Mouse (Mus musculus) hindbrain, postnatal 0 days (tissue): ENCODE data around the gene Trim63. TPM values are rescaled to one million over a fixed set of nuclear protein-coding genes. Genes with fewer than 3 reads are reported as not detected.
A peak's percentile ranks its signal among the peaks of the same experiment; 100 is the strongest.

ENCODE experiments used
- ATAC-seq: fragments of 200-750 bp; cut with Nextera tagmentation; 2 replicates; pipeline ENCODE4 v1.8.0; 2017; ENCODE audit warnings: mild to moderate bottlenecking, moderate TSS enrichment, moderate library complexity
- DNase-seq: peaks from one replicate; pipeline ENCODE4 v3.0.0-alpha.2; 2015; ENCODE audit warnings: low spot score
- H3K27ac ChIP-seq: fragments of 300-500 bp; sonication (generic); 2 replicates; pipeline ENCODE4 v1.5.1; 2014; ENCODE audit warnings: mild to moderate bottlenecking
- H3K27me3 ChIP-seq: fragments of 300-500 bp; sonication (generic); 2 replicates; pipeline ENCODE4 v1.6.1; 2014; ENCODE audit warnings: low read length, mixed read lengths; ENCODE audit not compliant: insufficient read depth
- H3K36me3 ChIP-seq: fragments of 300-500 bp; sonication (generic); 2 replicates; pipeline ENCODE4 v1.6.1; 2014; ENCODE audit warnings: low read length, mixed read lengths; ENCODE audit not compliant: insufficient read depth
- H3K4me1 ChIP-seq: fragments of 300-500 bp; sonication (generic); 2 replicates; pipeline ENCODE4 v1.6.1; 2014; ENCODE audit warnings: antibody characterized with exemption, low read length, mixed read lengths; ENCODE audit not compliant: insufficient read depth
- H3K4me2 ChIP-seq: fragments of 300-500 bp; sonication (generic); 2 replicates; pipeline ENCODE4 v1.6.1; 2014; ENCODE audit warnings: low read depth, mild to moderate bottlenecking, low read length, moderate library complexity, mixed read lengths
- H3K4me3 ChIP-seq: fragments of 300-500 bp; sonication (generic); 2 replicates; pipeline ENCODE4 v1.5.1; 2014; ENCODE audit warnings: low read length
- H3K9ac ChIP-seq: fragments of 300-500 bp; sonication (generic); replicated peaks from 2 replicates; pipeline ENCODE4 v1.6.1; 2014; ENCODE audit warnings: mild to moderate bottlenecking, low read length, moderate library complexity, mixed read lengths
- H3K9me3 ChIP-seq: fragments of 300-500 bp; sonication (generic); 2 replicates; pipeline ENCODE4 v1.6.1; 2016; ENCODE audit warnings: low read length, mixed read lengths
- CTCF ChIP-seq: IDR thresholded peaks from 2 replicates; pipeline ENCODE4 v1.5.1; 2016; ENCODE audit warnings: antibody characterized with exemption, control low read depth, low read depth
- WGBS: fragments of 180-500 bp; shearing (Covaris S2); extraction: QIAGEN DNeasy Blood & Tissue Kit; methylation state at CpG from one replicate; pipeline ENCODE4 v1.1.7; 2014; 5-methylcytosine and 5-hydroxymethylcytosine counted together
- polyA plus RNA-seq: library from polyadenylated mRNA; unstranded; fragments of >200 nt; fragmentation: Nextera tagmentation; extraction: Ambion mirVana; gene quantifications from 2 replicates; pipeline ENCODE4 v1.2.1, GENCODE M21; 2015
- total RNA-seq: library from RNA; depleted of rRNA; stranded (reverse); fragments of >200 nt; gene quantifications from 2 replicates; pipeline ENCODE4 v1.2.3, GENCODE M21; 2014

Trim63 gene
- total and polyA plus RNA-seq, 2 experiments from 2014 or later: 1.1 to 1.5 TPM

GRCm38 (mm10) chr4:134316390-134316789 lies 1.5 kb downstream of the Trim63 start:
- Histone ChIP-seq H3K4me2 (no peak overlapping the region), H3K9me3 (no peaks in the 10 kb centered on the region), H3K4me3 (no peak overlapping the region), H3K27me3 (no peaks in the 10 kb centered on the region), H3K36me3 (no peaks in the 10 kb centered on the region), H3K4me1 (no peaks in the 10 kb centered on the region), H3K9ac (no peak overlapping the region), H3K27ac (no peak overlapping the region)
- ATAC-seq (no peak), DNase-seq (no peak)
- TF ChIP-seq CTCF: no peak
- 54% methylated on average over 16 of the region's 16 CpGs for WGBS

GRCm38 (mm10) chr4:134319074-134319473 lies 4.2 kb downstream of the Trim63 start:
- Histone ChIP-seq H3K27ac (no peak overlapping the region), H3K4me3 (no peak overlapping the region), H3K27me3 (no peaks in the 10 kb centered on the region), H3K9me3 (no peaks in the 10 kb centered on the region), H3K4me1 (no peaks in the 10 kb centered on the region), H3K9ac (no peak overlapping the region), H3K36me3 (no peaks in the 10 kb centered on the region), H3K4me2 (no peak overlapping the region)
- WGBS: 90% methylated on average over 5 of the region's 5 CpGs
- ATAC-seq (no peak), DNase-seq (no peak)
- TF ChIP-seq CTCF: no peak

- WGBS: 81% methylated on average over 5 of the region's 5 CpGs
- no peak for TF ChIP-seq CTCF
- no peak overlapping the region for H3K4me3 ChIP-seq
- no peaks in the 10 kb centered on the region for H3K27me3 ChIP-seq
- H3K4me2 ChIP-seq: no peak overlapping the region
- DNase-seq (no peak), ATAC-seq (no peak)
- H3K9ac ChIP-seq: no peak overlapping the region
- H3K9me3 ChIP-seq: no peaks in the 10 kb centered on the region
- H3K4me1 ChIP-seq: no peaks in the 10 kb centered on the region
- H3K27ac ChIP-seq: no peak overlapping the region
- H3K36me3 ChIP-seq: no peaks in the 10 kb centered on the region
Observed at GRCm38 (mm10) chr4:134319674-134320073, 4.8 kb downstream of the Trim63 start.

GRCm38 (mm10) chr4:134321524-134321923 lies 6.6 kb downstream of the Trim63 start:
- Histone ChIP-seq H3K9ac (no peak overlapping the region), H3K4me3 (no peak overlapping the region), H3K9me3 (no peaks in the 10 kb centered on the region), H3K4me2 (no peak overlapping the region), H3K36me3 (no peaks in the 10 kb centered on the region), H3K27me3 (no peaks in the 10 kb centered on the region), H3K4me1 (no peaks in the 10 kb centered on the region), H3K27ac (no peak overlapping the region)
- 70% methylated on average over 3 of the region's 3 CpGs for WGBS
- TF ChIP-seq CTCF: peak; percentile 44
- DNase-seq (no peak), ATAC-seq (no peak)

GRCm38 (mm10) chr4:134324655-134325054 lies 9.7 kb downstream of the Trim63 start:
- H3K9ac ChIP-seq: no peak overlapping the region
- no peaks in the 10 kb centered on the region for H3K27me3 ChIP-seq
- DNase-seq (no peak), ATAC-seq (no peak)
- no peak overlapping the region for H3K27ac ChIP-seq
- no peak overlapping the region for H3K4me3 ChIP-seq
- no peaks in the 10 kb centered on the region for H3K4me1 ChIP-seq
- H3K4me2 ChIP-seq: no peak overlapping the region
- whole genome bisulfite sequencing: 53% methylated on average over 5 of the region's 5 CpGs
- no peaks in the 10 kb centered on the region for H3K36me3 ChIP-seq
- TF ChIP-seq CTCF: no peak
- H3K9me3 ChIP-seq: no peaks in the 10 kb centered on the region

GRCm38 (mm10) chr4:134326859-134327530 lies 12.1 kb downstream of the Trim63 start:
- no peaks in the 10 kb centered on the region for H3K36me3 ChIP-seq
- no peak overlapping the region for H3K4me3 ChIP-seq
- no peak for ATAC-seq
- no peak overlapping the region for H3K27ac ChIP-seq
- no peak for DNase-seq
- no peaks in the 10 kb centered on the region for H3K9me3 ChIP-seq
- no peak overlapping the region for H3K9ac ChIP-seq
- H3K4me1 ChIP-seq: no peaks in the 10 kb centered on the region
- TF ChIP-seq CTCF: no peak
- no peaks in the 10 kb centered on the region for H3K27me3 ChIP-seq
- no peak overlapping the region for H3K4me2 ChIP-seq
- WGBS: 66% methylated on average over 5 of the region's 5 CpGs

- Histone ChIP-seq H3K9me3 (no peaks in the 10 kb centered on the region), H3K4me1 (no peaks in the 10 kb centered on the region), H3K27me3 (no peaks in the 10 kb centered on the region), H3K36me3 (no peaks in the 10 kb centered on the region), H3K4me3 (no peak overlapping the region), H3K9ac (no peak overlapping the region), H3K4me2 (no peak overlapping the region), H3K27ac (no peak overlapping the region)
- no peak for TF ChIP-seq CTCF
- DNase-seq (no peak), ATAC-seq (no peak)
- 62% methylated on average over 8 of the region's 8 CpGs for whole genome bisulfite sequencing
Observed at GRCm38 (mm10) chr4:134328151-134328550, 13.2 kb downstream of the Trim63 start.
